ENCODE assay signal across 21 mouse cellular contexts in the genomic region with DNA sequence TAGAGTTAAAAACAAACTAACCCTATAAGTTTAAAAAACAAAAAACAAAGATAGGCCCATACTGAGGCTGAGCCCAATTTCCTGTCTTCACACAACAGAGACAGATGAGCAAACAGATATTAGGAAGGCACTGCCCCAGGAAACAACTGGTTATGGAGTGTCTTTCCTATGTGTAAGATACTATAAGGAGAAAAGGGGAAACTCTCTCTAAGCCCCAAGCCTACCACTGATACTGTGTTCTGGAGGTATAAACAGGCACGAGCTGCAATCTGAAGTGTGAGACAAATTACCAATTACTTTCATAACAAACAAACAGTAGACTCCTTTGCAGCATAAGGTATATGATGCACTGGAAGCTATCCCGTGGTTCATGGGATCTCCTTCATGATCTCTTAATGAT.
"Had no signal": no experiment of that assay in that cellular context is flagged by ENCODE, and none has a peak within 500 bp of the region (broad histone marks: within the 10 kb centered on the region; RNA-seq: fewer than 3 reads in every experiment).

No protein-coding gene starts in this region.

- H3K4me3 ChIP-seq: layer of hippocampus, adult 2 months; limb, embryonic 10.5 days; limb, embryonic 13.5 days; liver, embryonic 15.5 days; midbrain, embryonic 12.5 days; midbrain, embryonic 15.5 days; neural tube, embryonic 12.5 days; neural tube, embryonic 15.5 days; stomach, embryonic 15.5 days had no signal

- H3K36me3 ChIP-seq: limb, embryonic 10.5 days; limb, embryonic 13.5 days; liver, embryonic 15.5 days; midbrain, embryonic 12.5 days; midbrain, embryonic 15.5 days; neural tube, embryonic 12.5 days; neural tube, embryonic 15.5 days; stomach, embryonic 15.5 days had no signal

- ATAC-seq: intestine, embryonic 16.5 days; midbrain, embryonic 15.5 days had no signal

- H3K27me3 ChIP-seq: limb, embryonic 13.5 days; liver, embryonic 15.5 days; midbrain, embryonic 12.5 days; midbrain, embryonic 15.5 days; neural tube, embryonic 12.5 days; neural tube, embryonic 15.5 days; stomach, embryonic 15.5 days had no signal

- DNase-seq: kidney, adult 2 months; kidney, postnatal 25 days; layer of hippocampus, adult 9-11 months; lung, adult 2 months; lung, postnatal 14 days; lung, postnatal 4 days; right cerebral cortex, adult 18-20 months; right cerebral cortex, postnatal 14 days; right cerebral cortex, postnatal 4 days; thymus, adult 18-20 months; thymus, postnatal 4 days had no signal

- H3K4me1 ChIP-seq: liver, embryonic 15.5 days had no signal

- H3K9me3 ChIP-seq: limb, embryonic 10.5 days; limb, embryonic 13.5 days; liver, embryonic 15.5 days; midbrain, embryonic 12.5 days; midbrain, embryonic 15.5 days; neural tube, embryonic 12.5 days; neural tube, embryonic 15.5 days; stomach, embryonic 15.5 days had no signal
